In genomic region chr11:78632782-78633181, GRCm38 (mm10) we compare ENCODE assay signal across 17 mouse cellular contexts.
A peak's percentile ranks its signal among the peaks of the same experiment; 100 is the strongest.
DNase-seq lines count a peak whose midpoint lies in the region; ATAC-seq lines count a peak whose summit lies in the region.
"Had no signal": no experiment of that assay in that cellular context is flagged by ENCODE, and none has a peak within 500 bp of the region (broad histone marks: within the 10 kb centered on the region; RNA-seq: fewer than 3 reads in every experiment).

No protein-coding gene starts in this region.

- whole genome bisulfite sequencing in heart, embryonic 12.5 days: 92% methylated on average over 2 of the region's 2 CpGs

- no peak overlapping the region for H3K27ac ChIP-seq in heart, embryonic 12.5 days (ENCODE audit: poor library complexity, severe bottlenecking)

- H3K9ac ChIP-seq in heart, embryonic 12.5 days: no peak overlapping the region

- no peaks in the 10 kb centered on the region; the same call in 1 of the 2 replicates for H3K4me1 ChIP-seq in heart, embryonic 12.5 days (replicated peaks)

- peaks cover 7% of the 10 kb centered on the region for H3K36me3 ChIP-seq in heart, embryonic 12.5 days

- peaks cover 5% of the 10 kb centered on the region; the same call in 1 of the 2 replicates for H3K9me3 ChIP-seq in heart, embryonic 12.5 days (replicated peaks)

- H3K4me3 ChIP-seq in heart, embryonic 12.5 days: no peak overlapping the region

- no peak overlapping the region for H3K4me2 ChIP-seq in heart, embryonic 12.5 days

- peak; percentile 12 for DNase-seq in adrenal gland, adult 2 months
- no peak for DNase-seq in adrenal gland, postnatal 14 days
- DNase-seq in heart, adult 11 months: peak; percentile 84
- DNase-seq: adrenal gland, adult 8-10 months; adrenal gland, postnatal 10 days; adrenal gland, postnatal 25 days; B cell, adult 2 months; cerebellum, adult 11 months; cerebellum, adult 11-12 months; cerebellum, adult 18-20 months; cerebellum, adult 2 months; cerebellum, adult 8-10 months had no signal

- no peaks in the 10 kb centered on the region for H3K27me3 ChIP-seq in heart, embryonic 12.5 days (replicated peaks)
- H3K27me3 ChIP-seq: CH12.LX, Patski had no signal

- ATAC-seq in heart, embryonic 12.5 days (ENCODE audit: insufficient number of reproducible peaks, low FRiP score): no peak
- ATAC-seq: activated CD4-positive, CD25-positive, alpha-beta regulatory T cell, adult 4 months; CD4-positive, CD25-positive, alpha-beta regulatory T cell, adult 4 months; Patski had no signal
